Mouse (Mus musculus): Measurements from ENCODE around the gene Ppm1m. TPM values are rescaled to one million over a fixed set of nuclear protein-coding genes. Genes with fewer than 3 reads are reported as not detected.

Gene Ppm1m
- total RNA-seq, 4 experiments from 2014 or later, result 23.4 to 26.9 (median 24.4) TPM

GRCm38 (mm10) chr9:106220894-106221523, 21.5 kb upstream of the Ppm1m start:
- no peak for DNase-seq (ENCODE audit: low spot score in 2 of 2)

- DNase-seq (ENCODE audit: low spot score in 2 of 2), result no peak
These were observed 17.4 kb upstream of the Ppm1m start for GRCm38 (mm10) chr9:106216971-106217370.

GRCm38 (mm10) chr9:106215341-106216125, 16.0 kb upstream of the Ppm1m start:
- DNase-seq (ENCODE audit: low spot score in 2 of 2), result no peak

GRCm38 (mm10) chr9:106212594-106212981, 13.0 kb upstream of the Ppm1m start:
- DNase-seq (ENCODE audit: low spot score in 2 of 2), result no peak

GRCm38 (mm10) chr9:106211680-106212593, 12.4 kb upstream of the Ppm1m start:
- DNase-seq (ENCODE audit: low spot score in 2 of 2), result peak in 1 of 2 experiments; percentile 57

- no peak for DNase-seq (ENCODE audit: low spot score in 2 of 2)
These were observed 11.5 kb upstream of the Ppm1m start for GRCm38 (mm10) chr9:106210853-106211609.

- DNase-seq (ENCODE audit: low spot score in 2 of 2), result no peak
These were observed 10.4 kb upstream of the Ppm1m start for GRCm38 (mm10) chr9:106209954-106210353.

- DNase-seq (ENCODE audit: low spot score in 2 of 2), result no peak
These were observed 8.6 kb upstream of the Ppm1m start for GRCm38 (mm10) chr9:106208181-106208580.

GRCm38 (mm10) chr9:106206515-106206914, 7.0 kb upstream of the Ppm1m start:
- DNase-seq (ENCODE audit: low spot score in 2 of 2), result no peak

GRCm38 (mm10) chr9:106205713-106206290, 6.3 kb upstream of the Ppm1m start:
- no peak for DNase-seq (ENCODE audit: low spot score in 2 of 2)

- no peak for DNase-seq (ENCODE audit: low spot score in 2 of 2)
These were observed 4.7 kb upstream of the Ppm1m start for GRCm38 (mm10) chr9:106203990-106204851.

- peak; percentile 77 to 89 for DNase-seq (ENCODE audit: low spot score in 2 of 2)
These were observed 3.5 kb upstream of the Ppm1m start, which contains the start of gene Twf2 for GRCm38 (mm10) chr9:106202819-106203636. Gene Twf2, plus strand, starts transcription at chr9:106203108.

- DNase-seq (ENCODE audit: low spot score in 2 of 2), result no peak
These were observed 2.3 kb upstream of the Ppm1m start for GRCm38 (mm10) chr9:106201895-106202294.

- DNase-seq (ENCODE audit: low spot score in 2 of 2), result no peak
These were observed 536 bp downstream of the Ppm1m start for GRCm38 (mm10) chr9:106198962-106199458.

- no peak for DNase-seq (ENCODE audit: low spot score in 2 of 2)
These were observed 1.8 kb downstream of the Ppm1m start for GRCm38 (mm10) chr9:106197732-106198131.

GRCm38 (mm10) chr9:106197081-106197713, 2.3 kb downstream of the Ppm1m start:
- no peak for DNase-seq (ENCODE audit: low spot score in 2 of 2)

- peak in 1 of 2 experiments; percentile 75 for DNase-seq (ENCODE audit: low spot score in 2 of 2)
These were observed 3.9 kb downstream of the Ppm1m start for GRCm38 (mm10) chr9:106195693-106196092.
